33 mouse cellular contexts compared by ENCODE assay signal in the genomic region with DNA sequence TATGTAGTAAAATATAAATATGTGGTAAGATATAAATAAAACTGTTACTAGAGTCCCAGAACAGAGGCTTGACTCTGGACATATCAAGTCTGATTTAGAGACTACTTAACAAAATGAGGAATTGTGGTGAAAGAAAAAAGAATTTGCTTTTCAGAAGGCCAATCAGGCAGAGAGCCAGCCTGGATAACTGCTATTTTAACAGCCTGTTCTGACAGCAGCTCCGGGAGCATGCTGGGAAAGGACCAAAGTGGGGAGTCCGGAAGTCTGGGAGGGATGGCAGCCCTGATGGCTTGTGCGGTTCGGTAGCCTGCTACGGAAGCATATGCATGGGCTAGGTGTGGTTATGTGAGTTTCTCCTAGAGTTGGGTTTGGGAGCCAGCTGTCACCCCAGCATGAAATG. TPM values are rescaled to one million over a fixed set of nuclear protein-coding genes. Genes with fewer than 3 reads are reported as not detected.
DNase-seq lines count a peak whose midpoint lies in the region; ATAC-seq lines count a peak whose summit lies in the region.
"Had no signal": no experiment of that assay in that cellular context is flagged by ENCODE, and none has a peak within 500 bp of the region (broad histone marks: within the 10 kb centered on the region; RNA-seq: fewer than 3 reads in every experiment).

No protein-coding gene starts in this region.

- H3K9me3 ChIP-seq in embryonic facial prominence, embryonic 13.5 days = no peaks in the 10 kb centered on the region
- 0 out of 2 replicates have a peak, but pooled peaks cover 2% of the 10 kb centered on the region for H3K9me3 ChIP-seq in embryonic facial prominence, embryonic 10.5 days
- H3K9me3 ChIP-seq in limb, embryonic 11.5 days (ENCODE audit: control insufficient read depth, low read length) = no peaks in the 10 kb centered on the region
- H3K9me3 ChIP-seq in limb, embryonic 10.5 days (replicated peaks) = no peaks in the 10 kb centered on the region
- H3K9me3 ChIP-seq in embryonic facial prominence, embryonic 14.5 days (ENCODE audit: control insufficient read depth, low read length) = no peaks in the 10 kb centered on the region
- H3K9me3 ChIP-seq in hindbrain, embryonic 14.5 days (ENCODE audit: control insufficient read depth, low read length) = no peaks in the 10 kb centered on the region
- H3K9me3 ChIP-seq: heart, embryonic 10.5 days; heart, embryonic 15.5 days; liver, embryonic 12.5 days; midbrain, embryonic 12.5 days; neural tube, embryonic 13.5 days had no signal

- no peak for DNase-seq in embryonic facial prominence, embryonic 10.5 days (ENCODE audit: low spot score)
- DNase-seq in kidney, postnatal 10 days = peak; percentile 35
- DNase-seq in kidney, adult 18-20 months = no peak
- peak; percentile 36 for DNase-seq in limb, embryonic 11.5 days (ENCODE audit: low spot score)
- no peak for DNase-seq in limb, embryonic 10.5 days (ENCODE audit: low spot score)
- peak; percentile 10 for DNase-seq in embryonic facial prominence, embryonic 14.5 days (ENCODE audit: low spot score)
- no peak for DNase-seq in hindbrain, embryonic 14.5 days (ENCODE audit: low spot score)
- DNase-seq: adrenal gland, adult 8-10 months; cerebellum, adult 11-12 months; gastrocnemius, postnatal 25 days; heart, adult 11 months; layer of hippocampus, adult 9-11 months; liver, postnatal 0 days; lung, postnatal 4 days; spleen, adult 18-20 months; thymus, postnatal 14 days had no signal

- no peak overlapping the region for H3K4me2 ChIP-seq in embryonic facial prominence, embryonic 13.5 days
- no peak overlapping the region for H3K4me2 ChIP-seq in limb, embryonic 11.5 days (ENCODE audit: low read depth, severe bottlenecking)
- H3K4me2 ChIP-seq in embryonic facial prominence, embryonic 14.5 days (ENCODE audit: low read depth, low read length) = no peak overlapping the region
- no peak overlapping the region for H3K4me2 ChIP-seq in hindbrain, embryonic 14.5 days (replicated peaks)
- H3K4me2 ChIP-seq: heart, embryonic 15.5 days; liver, embryonic 12.5 days; midbrain, embryonic 12.5 days; neural tube, embryonic 13.5 days had no signal

- H3K36me3 ChIP-seq in embryonic facial prominence, embryonic 13.5 days = no peaks in the 10 kb centered on the region
- no peaks in the 10 kb centered on the region for H3K36me3 ChIP-seq in embryonic facial prominence, embryonic 10.5 days (replicated peaks)
- H3K36me3 ChIP-seq in limb, embryonic 11.5 days (ENCODE audit: control insufficient read depth, insufficient read depth, low read length) = no peaks in the 10 kb centered on the region
- no peaks in the 10 kb centered on the region for H3K36me3 ChIP-seq in limb, embryonic 10.5 days
- no peaks in the 10 kb centered on the region for H3K36me3 ChIP-seq in embryonic facial prominence, embryonic 14.5 days (ENCODE audit: control insufficient read depth, insufficient read depth, low read length)
- no peaks in the 10 kb centered on the region for H3K36me3 ChIP-seq in hindbrain, embryonic 14.5 days (replicated peaks; ENCODE audit: control insufficient read depth, insufficient read depth)
- H3K36me3 ChIP-seq: G1E; heart, embryonic 10.5 days; heart, embryonic 15.5 days; liver, embryonic 12.5 days; midbrain, embryonic 12.5 days; neural tube, embryonic 13.5 days had no signal

- H3K27ac ChIP-seq in embryonic facial prominence, embryonic 13.5 days = peak overlapping the region; percentile 44; the same call in 1 of the 2 replicates
- no peak overlapping the region for H3K27ac ChIP-seq in embryonic facial prominence, embryonic 10.5 days (replicated peaks)
- no peak overlapping the region for H3K27ac ChIP-seq in limb, embryonic 11.5 days (replicated peaks; ENCODE audit: low read depth, low read length)
- no peak overlapping the region; the same call in 1 of the 2 replicates for H3K27ac ChIP-seq in limb, embryonic 10.5 days
- no peak overlapping the region for H3K27ac ChIP-seq in embryonic facial prominence, embryonic 14.5 days (replicated peaks; ENCODE audit: low read depth, low read length)
- no peak overlapping the region for H3K27ac ChIP-seq in hindbrain, embryonic 14.5 days
- H3K27ac ChIP-seq: heart, embryonic 10.5 days; heart, embryonic 15.5 days; liver, embryonic 12.5 days; midbrain, embryonic 12.5 days; neural tube, embryonic 13.5 days had no signal

- no peak overlapping the region for H3K9ac ChIP-seq in embryonic facial prominence, embryonic 13.5 days
- no peak overlapping the region for H3K9ac ChIP-seq in limb, embryonic 11.5 days (ENCODE audit: low read length)
- no peak overlapping the region for H3K9ac ChIP-seq in embryonic facial prominence, embryonic 14.5 days (ENCODE audit: low read depth, low read length)
- H3K9ac ChIP-seq in hindbrain, embryonic 14.5 days = no peak overlapping the region
- H3K9ac ChIP-seq: heart, embryonic 15.5 days; liver, embryonic 12.5 days; liver, postnatal 0 days; midbrain, embryonic 12.5 days; neural tube, embryonic 13.5 days had no signal

- no peak for ATAC-seq in embryonic facial prominence, embryonic 13.5 days (ENCODE audit: insufficient number of reproducible peaks, insufficient read depth, low FRiP score, low TSS enrichment, low read depth)
- ATAC-seq in limb, embryonic 11.5 days (ENCODE audit: insufficient number of reproducible peaks, low FRiP score, low TSS enrichment, low read depth) = no peak
- no peak for ATAC-seq in embryonic facial prominence, embryonic 14.5 days (ENCODE audit: low read depth)
- ATAC-seq in hindbrain, embryonic 14.5 days (ENCODE audit: low FRiP score) = no peak
- ATAC-seq: intestine, postnatal 0 days; liver, embryonic 12.5 days; liver, postnatal 0 days had no signal

- WGBS in embryonic facial prominence, embryonic 13.5 days = 72% methylated on average over 5 of the region's 5 CpGs
- 80% methylated on average over 5 of the region's 5 CpGs for WGBS in embryonic facial prominence, embryonic 10.5 days
- 49% methylated on average over 5 of the region's 5 CpGs for WGBS in limb, embryonic 11.5 days
- WGBS in limb, embryonic 10.5 days = 75% methylated on average over 5 of the region's 5 CpGs
- WGBS in embryonic facial prominence, embryonic 14.5 days = 66% methylated on average over 5 of the region's 5 CpGs
- WGBS in hindbrain, embryonic 14.5 days = 83% methylated on average over 5 of the region's 5 CpGs

- no peak overlapping the region for H3K4me3 ChIP-seq in embryonic facial prominence, embryonic 13.5 days
- H3K4me3 ChIP-seq in embryonic facial prominence, embryonic 10.5 days = no peak overlapping the region
- no peak overlapping the region for H3K4me3 ChIP-seq in limb, embryonic 11.5 days (ENCODE audit: low read depth, low read length)
- H3K4me3 ChIP-seq in limb, embryonic 10.5 days = no peak overlapping the region
- H3K4me3 ChIP-seq in embryonic facial prominence, embryonic 14.5 days (ENCODE audit: low read depth, low read length) = no peak overlapping the region
- no peak overlapping the region for H3K4me3 ChIP-seq in hindbrain, embryonic 14.5 days (replicated peaks; ENCODE audit: low read length)
- H3K4me3 ChIP-seq: heart, embryonic 10.5 days; heart, embryonic 15.5 days; liver, embryonic 12.5 days; megakaryocyte, embryonic 14.5 days; midbrain, embryonic 12.5 days; neural tube, embryonic 13.5 days had no signal

- peaks cover 13% of the 10 kb centered on the region for H3K4me1 ChIP-seq in embryonic facial prominence, embryonic 13.5 days
- H3K4me1 ChIP-seq in embryonic facial prominence, embryonic 10.5 days = peaks cover 19% of the 10 kb centered on the region
- peaks cover 5% of the 10 kb centered on the region; the same call in 1 of the 2 replicates for H3K4me1 ChIP-seq in limb, embryonic 11.5 days (ENCODE audit: control insufficient read depth, insufficient read depth, low read length)
- peaks cover 37% of the 10 kb centered on the region for H3K4me1 ChIP-seq in limb, embryonic 10.5 days
- peaks cover 6% of the 10 kb centered on the region; the same call in 1 of the 2 replicates for H3K4me1 ChIP-seq in embryonic facial prominence, embryonic 14.5 days (ENCODE audit: control insufficient read depth, insufficient read depth, low read length)
- no peaks in the 10 kb centered on the region for H3K4me1 ChIP-seq in hindbrain, embryonic 14.5 days (replicated peaks; ENCODE audit: control insufficient read depth, insufficient read depth, low read length)
- H3K4me1 ChIP-seq: heart, embryonic 10.5 days; liver, embryonic 12.5 days; midbrain, embryonic 12.5 days; neural tube, embryonic 13.5 days had no signal

- H3K27me3 ChIP-seq in embryonic facial prominence, embryonic 13.5 days = no peaks in the 10 kb centered on the region
- no peaks in the 10 kb centered on the region for H3K27me3 ChIP-seq in embryonic facial prominence, embryonic 10.5 days (replicated peaks; ENCODE audit: low read depth, poor library complexity, severe bottlenecking)
- H3K27me3 ChIP-seq in limb, embryonic 11.5 days (ENCODE audit: control insufficient read depth, insufficient read depth, low read length) = no peaks in the 10 kb centered on the region
- no peaks in the 10 kb centered on the region for H3K27me3 ChIP-seq in limb, embryonic 10.5 days (ENCODE audit: low read depth, poor library complexity, severe bottlenecking)
- no peaks in the 10 kb centered on the region for H3K27me3 ChIP-seq in embryonic facial prominence, embryonic 14.5 days (replicated peaks; ENCODE audit: control insufficient read depth, insufficient read depth, low read length)
- no peaks in the 10 kb centered on the region for H3K27me3 ChIP-seq in hindbrain, embryonic 14.5 days (ENCODE audit: control insufficient read depth, insufficient read depth, low read length)
- H3K27me3 ChIP-seq: heart, embryonic 15.5 days; liver, embryonic 12.5 days; megakaryocyte, embryonic 14.5 days; midbrain, embryonic 12.5 days; neural tube, embryonic 13.5 days had no signal

RNA-seq across cellular contexts. Expression of a gene that starts 45.5 kb away (rescaled TPM):
- not detected in 2 replicates for polyA plus RNA-seq in embryonic facial prominence, embryonic 13.5 days (2015; fragmentation: Nextera tagmentation; extraction: Ambion mirVana)
- polyA plus RNA-seq in embryonic facial prominence, embryonic 10.5 days (2016; fragmentation: Nextera tagmentation; extraction: Ambion mirVana) = not detected in 2 replicates
- not detected in 2 replicates for polyA plus RNA-seq in limb, embryonic 11.5 days (2014; fragmentation: Nextera tagmentation; extraction: Ambion mirVana)
- not detected in 2 replicates for polyA plus RNA-seq in limb, embryonic 10.5 days (2016; fragmentation: Nextera tagmentation; extraction: Ambion mirVana)
- polyA plus RNA-seq in embryonic facial prominence, embryonic 14.5 days (2014; fragmentation: Nextera tagmentation; extraction: Ambion mirVana) = 0.55 and 0.58 TPM in 2 replicates
- not detected in 2 replicates for polyA plus RNA-seq in hindbrain, embryonic 14.5 days (2014; fragmentation: Nextera tagmentation; extraction: Ambion mirVana)
- polyA plus RNA-seq: cortical plate, adult 2 months; frontal cortex, adult 2 months; G1E; heart, embryonic 10.5 days; heart, embryonic 15.5 days; hindbrain, embryonic 11.5 days; intestine, postnatal 0 days; large intestine, adult 2 months; limb, embryonic 14.5 days; liver, embryonic 12.5 days; liver, postnatal 0 days; lung, embryonic 16.5 days; midbrain, embryonic 12.5 days; neural tube, embryonic 13.5 days; stomach, embryonic 16.5 days; urinary bladder, adult 2 months had no signal

Comparison
In these comparisons a context has a peak if more than half of its experiments do, and no peak if none do; other contexts are left out.
1. DNase-seq: peak in kidney, postnatal 10 days (single experiment), limb, embryonic 11.5 days (single experiment) and embryonic facial prominence, embryonic 14.5 days (single experiment); none in embryonic facial prominence, embryonic 10.5 days (single experiment), kidney, adult 18-20 months (single experiment), limb, embryonic 10.5 days (single experiment) and hindbrain, embryonic 14.5 days (single experiment).